Comparison of ENCODE assay signal across 14 mouse cellular contexts in the genomic region with DNA sequence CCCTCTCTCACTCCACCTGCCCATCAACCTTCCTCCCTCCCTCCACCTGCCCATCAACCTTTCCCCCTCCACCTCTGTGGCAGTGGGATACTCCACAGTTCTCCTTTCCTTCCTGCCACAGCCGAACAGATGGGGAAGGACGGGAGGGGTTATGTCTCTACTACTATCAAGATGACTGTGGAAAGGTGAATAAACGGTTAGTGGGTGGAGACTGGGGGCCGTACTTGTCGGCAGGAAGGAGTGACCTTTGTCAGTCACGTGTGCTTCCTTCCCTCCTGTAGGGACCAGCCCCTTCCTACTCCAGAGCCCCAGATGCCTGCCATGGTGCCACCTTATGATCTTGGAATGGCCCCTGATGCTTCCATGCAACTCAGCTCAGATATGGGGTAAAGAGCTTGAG. TPM values are rescaled to one million over a fixed set of nuclear protein-coding genes. Genes with fewer than 3 reads are reported as not detected.
DNase-seq lines count a peak whose midpoint lies in the region; ATAC-seq and TF ChIP-seq lines count a peak whose summit lies in the region.
"Had no signal": no experiment of that assay in that cellular context is flagged by ENCODE, and none has a peak within 500 bp of the region (broad histone marks: within the 10 kb centered on the region; RNA-seq: fewer than 3 reads in every experiment).

No protein-coding gene starts in this region.

- TF ChIP-seq RAD21 in CH12.LX (IDR thresholded peaks at IDR 0.05; ENCODE audit: low read depth, low read length), result no peak

- in situ Hi-C loops in CH12.LX (cut with MboI; ENCODE audit: low pct_ligation_motif_present, low pct_unique_long_range_greater_than_20kb, low sequenced_read_pairs), result no loop called here

- H3K9me3 ChIP-seq in kidney, embryonic 16.5 days (ENCODE audit: low read length), result no peaks in the 10 kb centered on the region
- H3K9me3 ChIP-seq in CH12.LX (replicated peaks; ENCODE audit: low read length), result no peaks in the 10 kb centered on the region
- H3K9me3 ChIP-seq in neural tube, embryonic 15.5 days (replicated peaks), result no peaks in the 10 kb centered on the region
- H3K9me3 ChIP-seq: hindbrain, embryonic 13.5 days; midbrain, embryonic 15.5 days; neural tube, embryonic 13.5 days had no signal

- peak overlapping the region; percentile 23; the same call in 1 of the 2 replicates for H3K9ac ChIP-seq in kidney, embryonic 16.5 days (replicated peaks; ENCODE audit: low read length)
- H3K9ac ChIP-seq in CH12.LX (ENCODE audit: insufficient read depth, low read depth), result no peak overlapping the region
- H3K9ac ChIP-seq in neural tube, embryonic 15.5 days (replicated peaks), result no peak overlapping the region
- H3K9ac ChIP-seq: hindbrain, embryonic 13.5 days; midbrain, embryonic 15.5 days; neural tube, embryonic 13.5 days had no signal

- TF ChIP-seq CTCF in CH12.LX (conservative IDR thresholded peaks at IDR 0.05 in 1 of 2, IDR thresholded peaks at IDR 0.05 in 1 of 2; ENCODE audit: low read depth in 2 of 2, low read length in 2 of 2), result no peak
- TF ChIP-seq CTCF in small intestine, adult 2 months (IDR thresholded peaks at IDR 0.05; ENCODE audit: extremely low read depth, insufficient read length, insufficient replicate concordance, low read depth, low read length), result no peak

- no peaks in the 10 kb centered on the region for H3K27me3 ChIP-seq in kidney, embryonic 16.5 days (ENCODE audit: insufficient read depth, low read length)
- H3K27me3 ChIP-seq in CH12.LX (replicated peaks), result no peaks in the 10 kb centered on the region
- H3K27me3 ChIP-seq in small intestine, adult 2 months (ENCODE audit: control insufficient read depth, insufficient read depth, low read length), result no peaks in the 10 kb centered on the region
- H3K27me3 ChIP-seq in neural tube, embryonic 15.5 days (replicated peaks), result peaks cover 31% of the 10 kb centered on the region
- H3K27me3 ChIP-seq: Patski had no signal

- TF ChIP-seq POLR2A in CH12.LX (IDR thresholded peaks at IDR 0.05; ENCODE audit: low read depth, low read length), result no peak
- TF ChIP-seq POLR2A in small intestine, adult 2 months (IDR thresholded peaks at IDR 0.05; ENCODE audit: low read depth, low read length), result no peak

- WGBS in kidney, embryonic 16.5 days, result 11% methylated on average over 6 of the region's 6 CpGs
- WGBS in small intestine, adult 2 months, result 21% methylated on average over 6 of the region's 6 CpGs
- WGBS in neural tube, embryonic 15.5 days, result 16% methylated on average over 6 of the region's 6 CpGs

- peak overlapping the region; percentile 10; the same call in 1 of the 2 replicates for H3K4me3 ChIP-seq in kidney, embryonic 16.5 days (ENCODE audit: low read length)
- no peak overlapping the region for H3K4me3 ChIP-seq in CH12.LX (replicated peaks in 1 of 3; ENCODE audit: low read depth in 2 of 3, low read length in 2 of 3, poor library complexity in 1 of 3)
- peak overlapping the region; percentile 62 for H3K4me3 ChIP-seq in small intestine, adult 2 months (ENCODE audit: low read depth, low read length)
- H3K4me3 ChIP-seq in neural tube, embryonic 15.5 days (replicated peaks), result no peak overlapping the region
- H3K4me3 ChIP-seq: hindbrain, embryonic 13.5 days; midbrain, embryonic 15.5 days; neural tube, embryonic 13.5 days had no signal

- H3K4me1 ChIP-seq in kidney, embryonic 16.5 days (ENCODE audit: insufficient read depth, low read length), result peaks cover 50% of the 10 kb centered on the region
- H3K4me1 ChIP-seq in CH12.LX (ENCODE audit: control insufficient read depth in 1 of 2, insufficient read depth in 2 of 2), result peaks cover 14 to 36% of the 10 kb centered on the region in 2 experiments
- H3K4me1 ChIP-seq in small intestine, adult 2 months (ENCODE audit: control insufficient read depth, insufficient read depth, insufficient read length, low read length), result peaks cover 42% of the 10 kb centered on the region
- peaks cover 19% of the 10 kb centered on the region for H3K4me1 ChIP-seq in neural tube, embryonic 15.5 days

- peak overlapping the region; percentile 27 for H3K4me2 ChIP-seq in kidney, embryonic 16.5 days (replicated peaks; ENCODE audit: low read depth, low read length)
- H3K4me2 ChIP-seq in CH12.LX (ENCODE audit: insufficient read depth, low read depth, poor library complexity, severe bottlenecking), result no peak overlapping the region
- no peak overlapping the region for H3K4me2 ChIP-seq in neural tube, embryonic 15.5 days
- H3K4me2 ChIP-seq: hindbrain, embryonic 13.5 days; midbrain, embryonic 15.5 days; neural tube, embryonic 13.5 days had no signal

- peak overlapping the region; percentile 13; the same call in 1 of the 2 replicates for H3K27ac ChIP-seq in kidney, embryonic 16.5 days (ENCODE audit: low read length)
- H3K27ac ChIP-seq in CH12.LX (ENCODE audit: insufficient read depth, low read depth), result no peak overlapping the region
- H3K27ac ChIP-seq in small intestine, adult 2 months (ENCODE audit: insufficient read depth, low read depth, low read length), result peak overlapping the region; percentile 65
- no peak overlapping the region for H3K27ac ChIP-seq in neural tube, embryonic 15.5 days (replicated peaks)
- H3K27ac ChIP-seq: hindbrain, embryonic 13.5 days; midbrain, embryonic 15.5 days; neural tube, embryonic 13.5 days had no signal

- no peak for TF ChIP-seq EP300 in CH12.LX (IDR thresholded peaks at IDR 0.05; ENCODE audit: low read length)

- H3K79me2 ChIP-seq in CH12.LX (replicated peaks; ENCODE audit: control insufficient read depth, extremely low read depth, insufficient read depth, poor library complexity, severe bottlenecking), result no peaks in the 10 kb centered on the region

- DNase-seq in kidney, adult 18-20 months, result no peak
- DNase-seq in CH12.LX (ENCODE audit: extremely low read depth), result no peak
- DNase-seq in T-cell, adult 2 months (ENCODE audit: low spot score), result no peak
- no peak for DNase-seq in cerebellum, adult 11 months
- DNase-seq: adrenal gland, postnatal 14 days; lung, postnatal 4 days had no signal

- dilution Hi-C loops in CH12.LX (cut with MboI; ENCODE audit: extremely low pct_ligation_motif_present, extremely low pct_unique_long_range_greater_than_20kb, low sequenced_read_pairs), result no loop called here

- no peak for ATAC-seq in kidney, embryonic 16.5 days (ENCODE audit: low FRiP score, low TSS enrichment)
- peak; percentile 14 for ATAC-seq in activated CD4-positive, CD25-positive, alpha-beta regulatory T cell, adult 4 months
- ATAC-seq in neural tube, embryonic 15.5 days (ENCODE audit: low FRiP score), result no peak
- ATAC-seq: midbrain, embryonic 15.5 days; Patski had no signal

- H3K36me3 ChIP-seq in kidney, embryonic 16.5 days (ENCODE audit: insufficient read depth, low read length), result peaks cover 21% of the 10 kb centered on the region
- peaks cover 65 to 80% of the 10 kb centered on the region in 2 experiments for H3K36me3 ChIP-seq in CH12.LX (replicated peaks in 1 of 2; ENCODE audit: control insufficient read depth in 1 of 2, insufficient read depth in 1 of 2, low read length in 1 of 2)
- H3K36me3 ChIP-seq in small intestine, adult 2 months (ENCODE audit: control insufficient read depth, insufficient read depth, low read length), result peaks cover 53% of the 10 kb centered on the region
- no peaks in the 10 kb centered on the region for H3K36me3 ChIP-seq in neural tube, embryonic 15.5 days
- H3K36me3 ChIP-seq: hindbrain, embryonic 13.5 days; midbrain, embryonic 15.5 days; neural tube, embryonic 13.5 days had no signal

RNA-seq across cellular contexts. Expression of a gene that starts 8.6 kb away (rescaled TPM):
- polyA plus RNA-seq in kidney, embryonic 16.5 days (2015; fragmentation: Nextera tagmentation; extraction: Ambion mirVana), result 10.6 and 10.7 TPM in 2 replicates
- total RNA-seq in CH12.LX (2012; rRNA removed) (12.5 and 13.2 TPM in 2 replicates), CH12.LX (2014; rRNA removed) (17.4 and 18.3 TPM in 2 replicates)
- polyA plus RNA-seq in CH12.LX (2012; ENCODE audit: insufficient read length, low read depth), result 7.5 and 8.3 TPM in 2 replicates
- polyA plus RNA-seq in activated CD4-positive, CD25-positive, alpha-beta regulatory T cell, adult 4 months (2017; shearing (Covaris generic)), result 1 to 10 TPM; 4.7 to 5.8 TPM
- 0.67 and 2.5 TPM in 2 replicates for polyA plus RNA-seq in small intestine, adult 2 months (2012; rRNA removed)
- 3.4 and 4.7 TPM in 2 replicates for polyA plus RNA-seq in neural tube, embryonic 15.5 days (2015; fragmentation: Nextera tagmentation; extraction: Ambion mirVana)

RNA-seq across cellular contexts. Expression of a gene that starts 10.3 kb away (rescaled TPM):
- polyA plus RNA-seq in kidney, embryonic 16.5 days (2015; fragmentation: Nextera tagmentation; extraction: Ambion mirVana), result 28.8 and 32.1 TPM in 2 replicates
- 10.0 and 13.9 TPM in 2 replicates for total RNA-seq in CH12.LX (2012; rRNA removed)
- total RNA-seq in CH12.LX (2014; rRNA removed), result 5.9 and 8.1 TPM in 2 replicates
- 9.2 and 10.8 TPM in 2 replicates for polyA plus RNA-seq in CH12.LX (2012; ENCODE audit: insufficient read length, low read depth)
- 10 to 100 TPM in 1 of 2 experiments, 1 to 10 TPM in 1; 7.4 to 10.2 TPM for polyA plus RNA-seq in activated CD4-positive, CD25-positive, alpha-beta regulatory T cell, adult 4 months (2017; shearing (Covaris generic))
- polyA plus RNA-seq in small intestine, adult 2 months (2012; rRNA removed), result 9.4 and 31.8 TPM in 2 replicates
- 2.5 and 4.8 TPM in 2 replicates for polyA plus RNA-seq in neural tube, embryonic 15.5 days (2015; fragmentation: Nextera tagmentation; extraction: Ambion mirVana)

RNA-seq across cellular contexts. Expression of a gene that starts 15.3 kb away (rescaled TPM):
- polyA plus RNA-seq in kidney, embryonic 16.5 days (2015; fragmentation: Nextera tagmentation; extraction: Ambion mirVana), result 33.8 and 37.4 TPM in 2 replicates
- total RNA-seq in CH12.LX (2012; rRNA removed), result 58.7 and 76.6 TPM in 2 replicates
- 64.0 and 71.5 TPM in 2 replicates for total RNA-seq in CH12.LX (2014; rRNA removed)
- 62.9 and 72.1 TPM in 2 replicates for polyA plus RNA-seq in CH12.LX (2012; ENCODE audit: insufficient read length, low read depth)
- 100 to 1,000 TPM; 119 to 157 TPM for polyA plus RNA-seq in activated CD4-positive, CD25-positive, alpha-beta regulatory T cell, adult 4 months (2017; shearing (Covaris generic))
- polyA plus RNA-seq in small intestine, adult 2 months (2012; rRNA removed), result 45.7 and 101 TPM in 2 replicates
- polyA plus RNA-seq in neural tube, embryonic 15.5 days (2015; fragmentation: Nextera tagmentation; extraction: Ambion mirVana), result 5.0 and 11.5 TPM in 2 replicates

RNA-seq across cellular contexts. Expression of a gene that starts 37.1 kb away (rescaled TPM):
- 70.9 and 71.7 TPM in 2 replicates for polyA plus RNA-seq in kidney, embryonic 16.5 days (2015; fragmentation: Nextera tagmentation; extraction: Ambion mirVana)
- total RNA-seq in CH12.LX (2012; rRNA removed), result 16.5 and 51.2 TPM in 2 replicates
- total RNA-seq in CH12.LX (2014; rRNA removed), result 3.1 and 3.3 TPM in 2 replicates
- 11.0 and 11.8 TPM in 2 replicates for polyA plus RNA-seq in CH12.LX (2012; ENCODE audit: insufficient read length, low read depth)
- under 1 TPM in 1 of 2 experiments, not detected in 1; 0.57 TPM for polyA plus RNA-seq in activated CD4-positive, CD25-positive, alpha-beta regulatory T cell, adult 4 months (2017; shearing (Covaris generic))
- 82.4 and 200 TPM in 2 replicates for polyA plus RNA-seq in small intestine, adult 2 months (2012; rRNA removed)
- 102 and 108 TPM in 2 replicates for polyA plus RNA-seq in neural tube, embryonic 15.5 days (2015; fragmentation: Nextera tagmentation; extraction: Ambion mirVana)

RNA-seq across cellular contexts. Expression of a gene that starts 46.9 kb away (rescaled TPM):
- polyA plus RNA-seq in kidney, embryonic 16.5 days (2015; fragmentation: Nextera tagmentation; extraction: Ambion mirVana), result 0.31 and 0.50 TPM in 2 replicates
- total RNA-seq in CH12.LX (2012; rRNA removed), result 1.8 and 2.3 TPM in 2 replicates
- total RNA-seq in CH12.LX (2014; rRNA removed), result 0.08 and 0.24 TPM in 2 replicates
- polyA plus RNA-seq in CH12.LX (2012; ENCODE audit: insufficient read length, low read depth), result 0.36 and 0.45 TPM in 2 replicates
- polyA plus RNA-seq in activated CD4-positive, CD25-positive, alpha-beta regulatory T cell, adult 4 months (2017; shearing (Covaris generic)), result not detected
- 166 and 688 TPM in 2 replicates for polyA plus RNA-seq in small intestine, adult 2 months (2012; rRNA removed)
- polyA plus RNA-seq in neural tube, embryonic 15.5 days (2015; fragmentation: Nextera tagmentation; extraction: Ambion mirVana), result 1.2 and 2.1 TPM in 2 replicates

Comparison
In these comparisons a context has a peak if more than half of its experiments do, and no peak if none do; other contexts are left out.
1. H3K27ac ChIP-seq: peak in kidney, embryonic 16.5 days (single experiment) and small intestine, adult 2 months (single experiment); none in CH12.LX (single experiment) and neural tube, embryonic 15.5 days (single experiment).
2. H3K4me3 ChIP-seq: peak in kidney, embryonic 16.5 days (single experiment) and small intestine, adult 2 months (single experiment); none in CH12.LX (0 of 3) and neural tube, embryonic 15.5 days (single experiment).